Mouse (Mus musculus) spleen, adult 2 months (tissue): Measurements from ENCODE around the gene Cd27. TPM values are rescaled to one million over a fixed set of nuclear protein-coding genes. Genes with fewer than 3 reads are reported as not detected.
A peak's percentile ranks its signal among the peaks of the same experiment; 100 is the strongest.

Experiments
- DNase-seq, 2 experiments: peaks; one replicate each; pipeline versions ENCODE4 v3.0.0 to v3.0.0-alpha.2; 2012 to 2021; ENCODE audit warnings: low spot score in 2 of 2, low read depth in 1 of 2
- H3K27ac ChIP-seq: fragments of 200-500 bp; 2 replicates; pipeline ENCODE4 v1.5.1; 2012; ENCODE audit warnings: low read length, inconsistent platforms; ENCODE audit not compliant: insufficient read depth
- H3K27me3 ChIP-seq: fragments of 200-500 bp; 2 replicates; pipeline ENCODE4 v1.6.1; 2012; ENCODE audit warnings: mild to moderate bottlenecking, moderate library complexity, low read length, inconsistent platforms; ENCODE audit not compliant: control insufficient read depth, insufficient read depth
- H3K36me3 ChIP-seq: fragments of 200-500 bp; 2 replicates; pipeline ENCODE4 v1.6.1; 2012; ENCODE audit warnings: mild to moderate bottlenecking, low read length, inconsistent platforms; ENCODE audit not compliant: control insufficient read depth, insufficient read depth
- H3K4me1 ChIP-seq: fragments of 200-500 bp; 2 replicates; pipeline ENCODE4 v1.6.1; 2011; ENCODE audit warnings: inconsistent platforms; ENCODE audit not compliant: control insufficient read depth, insufficient read depth, insufficient read length
- H3K4me3 ChIP-seq: fragments of 200-500 bp; 2 replicates; pipeline ENCODE4 v1.5.1; 2011; ENCODE audit warnings: mild to moderate bottlenecking, inconsistent platforms; ENCODE audit not compliant: insufficient read depth, insufficient read length; ENCODE audit errors: extremely low read depth
- CTCF ChIP-seq: fragments of 200-500 bp; IDR thresholded peaks from 2 replicates; pipeline ENCODE4 v1.5.1; 2011; ENCODE audit warnings: mild to moderate bottlenecking, inconsistent platforms; ENCODE audit not compliant: insufficient read depth, insufficient read length, insufficient replicate concordance; ENCODE audit errors: extremely low read depth
- POLR2A ChIP-seq: fragments of 200-500 bp; IDR thresholded peaks from 2 replicates; pipeline ENCODE4 v1.6.1; 2011; ENCODE audit warnings: low read depth, low read length, inconsistent platforms
- WGBS: fragments of 180-500 bp; shearing (Covaris S2); methylation state at CpG from one replicate; pipeline ENCODE4 v1.1.7; 2018; 5-methylcytosine and 5-hydroxymethylcytosine counted together
- polyA plus RNA-seq: library from polyadenylated mRNA; depleted of rRNA; stranded (reverse); fragments of >200 nt; gene quantifications from 2 replicates; pipeline ENCODE4 v1.2.3, GENCODE M21; 2012

Gene Cd27
- polyA plus RNA-seq, 1 experiment: 87.3 TPM

DNA sequence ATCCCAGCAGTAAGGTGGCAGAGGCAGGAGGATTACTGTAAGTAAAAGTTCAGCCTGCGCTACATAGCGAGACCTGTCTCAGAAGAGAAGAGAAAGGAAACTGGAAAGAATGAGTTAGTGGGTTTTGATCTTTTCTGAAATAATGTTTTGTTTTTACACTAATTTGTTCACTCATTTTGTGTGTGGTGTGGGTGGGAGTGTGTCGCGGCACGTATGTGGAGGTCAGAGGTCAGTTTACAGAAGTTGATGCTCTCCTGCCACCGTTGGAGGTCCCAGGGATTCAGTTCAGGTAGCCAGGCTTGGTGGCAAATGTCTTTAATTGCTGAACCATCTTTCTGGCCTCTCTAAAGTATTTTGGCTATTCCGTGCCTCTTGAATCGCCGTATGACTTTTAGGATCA lies 27.4 kb upstream of the Cd27 start:
- 73% methylated on average over 9 of the region's 9 CpGs for WGBS
- peaks cover 2% of the 10 kb centered on the region; the same call in 1 of the 2 replicates for H3K4me1 ChIP-seq
- DNase-seq: no peak
- H3K36me3 ChIP-seq: no peaks in the 10 kb centered on the region
- no peak overlapping the region for H3K4me3 ChIP-seq
- no peaks in the 10 kb centered on the region for H3K27me3 ChIP-seq
- no peak for TF ChIP-seq POLR2A
- TF ChIP-seq CTCF: no peak
- H3K27ac ChIP-seq: peak overlapping the region; percentile 33; the same call in 1 of the 2 replicates

DNA sequence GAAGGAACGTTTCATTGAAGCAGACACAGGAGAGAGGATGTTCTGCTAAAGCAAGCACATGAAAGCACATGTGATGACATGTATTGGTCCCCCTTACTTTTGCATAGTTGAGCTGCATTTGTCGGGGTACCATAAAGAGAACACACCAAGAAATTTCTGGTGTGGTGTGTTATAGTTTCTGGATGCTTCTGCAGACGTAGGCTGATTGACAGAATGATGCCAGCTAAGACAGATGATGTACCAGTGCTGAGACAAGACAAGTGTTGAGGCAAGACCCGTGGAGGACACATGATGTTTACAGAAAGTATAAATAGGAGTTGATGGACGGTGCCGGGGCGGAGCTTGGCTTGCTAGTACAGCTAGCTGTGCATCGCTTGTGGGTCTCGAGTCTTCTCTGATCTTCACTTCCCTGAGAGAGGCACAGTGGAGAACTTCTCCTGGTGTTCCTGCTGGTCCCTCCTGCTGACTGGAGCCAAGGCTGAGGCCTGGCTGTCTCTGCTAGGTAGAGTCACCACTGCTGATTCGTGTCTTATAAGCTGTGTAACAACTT lies 23.3 kb upstream of the Cd27 start:
- 77% methylated on average over 10 of the region's 10 CpGs for WGBS
- no peak for TF ChIP-seq CTCF
- TF ChIP-seq POLR2A: no peak
- H3K4me1 ChIP-seq: peaks cover 6% of the 10 kb centered on the region; the same call in 1 of the 2 replicates
- no peak overlapping the region for H3K4me3 ChIP-seq
- DNase-seq: no peak
- no peak overlapping the region for H3K27ac ChIP-seq
- no peaks in the 10 kb centered on the region for H3K36me3 ChIP-seq
- H3K27me3 ChIP-seq: no peaks in the 10 kb centered on the region

DNA sequence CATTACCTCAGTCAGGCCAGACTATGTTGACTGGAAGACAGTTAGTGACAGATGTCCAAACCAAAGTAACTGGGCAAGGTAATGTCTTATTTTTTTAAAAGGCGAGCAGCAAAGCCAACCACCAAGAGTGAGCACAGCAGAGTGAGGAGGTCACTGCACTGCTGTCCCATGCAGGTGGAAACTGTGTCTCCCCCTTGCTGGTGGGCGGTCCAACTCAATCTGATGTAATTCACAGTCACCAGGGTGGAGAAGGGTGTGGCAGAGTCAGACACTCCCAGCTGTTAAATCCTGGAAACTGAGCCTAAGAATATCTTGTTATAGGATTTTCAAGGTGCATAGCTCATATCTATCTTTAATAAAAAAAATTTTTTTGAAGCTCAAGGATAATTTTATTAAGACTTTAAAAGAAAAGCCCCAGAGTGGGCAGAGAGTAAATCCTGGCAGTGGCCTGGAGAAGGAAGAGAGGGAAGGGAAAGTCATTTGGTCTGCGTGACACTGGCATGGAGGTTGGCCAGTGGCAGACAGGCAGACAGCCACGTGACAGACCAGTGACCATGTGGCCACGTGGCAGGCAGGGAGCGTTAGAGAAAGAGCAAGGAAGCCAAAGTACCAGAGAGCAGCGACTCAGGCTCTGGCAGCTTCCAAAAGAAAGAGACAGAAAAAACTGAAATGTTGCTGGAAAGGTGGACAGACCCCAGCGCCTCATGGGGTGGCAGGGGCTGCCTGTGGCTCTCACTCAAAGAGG lies 19.6 kb upstream of the Cd27 start:
- no peaks in the 10 kb centered on the region for H3K27me3 ChIP-seq
- H3K27ac ChIP-seq: no peak overlapping the region
- DNase-seq: no peak
- WGBS: 83% methylated on average over 8 of the region's 8 CpGs
- H3K4me1 ChIP-seq: peaks cover 19% of the 10 kb centered on the region; the same call in 1 of the 2 replicates
- TF ChIP-seq POLR2A: no peak
- no peak for TF ChIP-seq CTCF
- H3K36me3 ChIP-seq: no peaks in the 10 kb centered on the region
- no peak overlapping the region for H3K4me3 ChIP-seq

DNA sequence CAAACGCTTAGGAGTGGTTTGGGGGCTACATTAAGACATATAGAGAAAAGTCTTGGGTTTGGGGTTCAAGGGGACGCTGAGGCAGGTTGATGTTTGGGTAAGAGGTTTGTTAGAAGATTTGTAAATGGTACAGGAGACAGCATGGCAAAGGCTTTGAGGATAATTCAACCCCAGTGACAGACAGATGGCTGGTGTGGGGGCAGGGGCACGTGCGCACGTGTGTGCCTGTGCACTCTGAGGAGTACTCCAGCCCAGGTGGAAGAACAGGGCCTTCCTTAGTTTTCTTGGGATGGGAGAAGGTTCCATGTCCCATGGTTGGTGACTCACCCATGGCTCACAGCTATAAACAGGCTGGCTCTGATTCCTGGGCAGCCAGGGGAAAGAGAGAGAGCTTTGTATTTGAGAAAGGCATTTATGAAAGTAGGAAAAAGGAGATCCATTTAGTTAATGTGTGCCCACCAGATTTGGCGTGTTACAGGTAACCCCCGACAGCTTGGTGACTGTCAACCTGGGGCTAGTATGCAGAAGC lies 18.8 kb upstream of the Cd27 start:
- H3K4me3 ChIP-seq: no peak overlapping the region
- 83% methylated on average over 7 of the region's 7 CpGs for WGBS
- H3K36me3 ChIP-seq: no peaks in the 10 kb centered on the region
- no peak for TF ChIP-seq POLR2A
- no peak for TF ChIP-seq CTCF
- H3K4me1 ChIP-seq: peaks cover 19% of the 10 kb centered on the region; the same call in 1 of the 2 replicates
- no peak overlapping the region for H3K27ac ChIP-seq
- no peaks in the 10 kb centered on the region for H3K27me3 ChIP-seq
- no peak for DNase-seq

DNA sequence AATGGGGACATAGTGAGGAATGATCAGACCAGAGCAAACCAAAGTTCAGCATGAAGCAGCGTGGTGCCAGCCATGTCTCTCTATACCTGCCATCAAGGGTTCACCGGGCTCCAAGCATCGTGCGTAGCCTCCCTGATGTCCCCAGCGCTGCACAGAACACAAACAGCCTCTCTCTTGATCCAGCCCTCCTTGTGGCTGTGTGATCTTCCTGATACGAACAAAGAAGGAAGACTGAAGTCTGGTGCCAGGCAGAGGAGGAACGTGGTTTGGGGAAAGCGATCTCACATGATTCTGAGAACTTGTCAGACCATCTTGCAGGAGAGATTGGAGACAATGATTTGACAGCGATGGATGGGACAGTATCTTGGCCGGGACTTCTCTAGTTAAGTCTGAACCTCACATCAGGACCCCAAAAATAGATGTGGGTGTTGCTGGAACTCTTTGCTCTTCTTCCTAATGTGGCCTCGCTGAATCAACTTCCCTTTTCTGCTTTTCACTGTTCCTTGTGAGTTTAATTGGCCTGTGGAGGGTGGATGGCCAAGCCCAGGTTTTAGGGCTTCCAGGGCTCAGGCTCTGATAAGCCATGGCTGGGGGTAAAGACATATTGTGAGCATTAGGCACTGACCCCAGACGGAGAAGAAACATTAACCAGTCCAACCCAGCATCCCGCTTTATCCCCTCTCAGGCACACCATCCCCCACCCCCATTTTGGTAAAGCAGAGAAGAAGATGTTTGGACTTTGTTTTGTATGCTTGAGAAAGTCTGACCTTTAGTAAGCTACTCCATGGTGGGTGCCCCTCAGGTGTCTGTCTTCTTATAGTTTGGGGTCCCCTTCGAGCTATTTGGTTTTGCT lies 17.3 kb upstream of the Cd27 start:
- Histone ChIP-seq H3K4me1 (peaks cover 16% of the 10 kb centered on the region; the same call in 1 of the 2 replicates), H3K36me3 (no peaks in the 10 kb centered on the region), H3K27me3 (no peaks in the 10 kb centered on the region), H3K27ac (peak overlapping the region; percentile 78), H3K4me3 (peak overlapping the region; percentile 46; the same call in 1 of the 2 replicates)
- 28% methylated on average over 14 of the region's 14 CpGs for WGBS
- no peak for DNase-seq
- TF ChIP-seq CTCF: no peak
- TF ChIP-seq POLR2A: no peak

DNA sequence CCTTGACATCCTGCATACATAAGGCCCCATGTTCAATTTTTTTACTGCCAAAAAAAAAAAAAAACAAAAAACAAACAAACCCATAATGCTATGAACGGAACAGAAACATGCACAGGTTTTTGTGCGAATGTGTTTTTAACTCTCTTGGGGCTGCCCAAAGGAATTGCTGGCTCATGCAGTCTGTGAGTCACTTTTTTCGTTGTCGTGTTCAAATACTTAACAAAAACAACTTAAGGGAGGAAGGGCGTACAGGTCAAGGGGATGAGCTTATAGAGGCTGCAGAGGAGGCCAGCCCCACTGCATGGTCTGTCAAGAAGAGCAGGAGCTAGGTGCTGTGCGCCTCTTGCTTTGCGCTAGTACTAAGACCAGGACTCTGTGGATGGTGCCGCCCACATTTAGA lies 15.9 kb upstream of the Cd27 start:
- Histone ChIP-seq H3K27me3 (no peaks in the 10 kb centered on the region), H3K27ac (no peak overlapping the region), H3K4me1 (peaks cover 16% of the 10 kb centered on the region; the same call in 1 of the 2 replicates), H3K36me3 (no peaks in the 10 kb centered on the region), H3K4me3 (no peak overlapping the region)
- DNase-seq: no peak
- TF ChIP-seq CTCF (no peak), POLR2A (no peak)
- 86% methylated on average over 8 of the region's 8 CpGs for WGBS
